Mouse (Mus musculus): Measurements from ENCODE around the gene Helb. TPM values are rescaled to one million over a fixed set of nuclear protein-coding genes. Genes with fewer than 3 reads are reported as not detected.

The Helb gene
- polyA plus RNA-seq, 1 experiment from 2014 or later, result 7.7 TPM

DNA sequence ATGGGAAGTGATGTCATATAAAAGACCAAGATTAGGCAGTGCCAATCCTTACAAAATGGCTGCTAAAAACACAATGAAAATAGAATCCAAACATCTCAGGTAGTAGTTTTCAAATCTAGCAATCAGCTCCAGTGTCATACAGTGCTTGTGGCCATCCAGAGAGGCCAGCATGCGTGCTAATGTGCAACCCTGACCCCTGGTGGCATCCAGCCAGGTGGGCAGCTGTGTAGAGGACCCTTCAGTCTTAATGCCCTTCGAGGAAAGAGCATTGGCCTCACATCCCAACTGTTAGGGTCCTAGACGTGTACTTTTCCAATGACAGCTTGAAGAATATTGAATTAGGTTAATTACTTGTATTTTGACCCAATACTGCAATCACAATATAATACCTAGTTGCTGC lies 34.9 kb downstream of the Helb start:
- no peak overlapping the region for H3K27ac ChIP-seq
- WGBS, result 78% methylated on average over 3 of the region's 3 CpGs
- H3K27me3 ChIP-seq, result no peaks in the 10 kb centered on the region
- no peaks in the 10 kb centered on the region for H3K9me3 ChIP-seq
- no peak overlapping the region for H3K4me2 ChIP-seq
- H3K9ac ChIP-seq, result no peak overlapping the region
- H3K4me3 ChIP-seq, result no peak overlapping the region
- no peak for ATAC-seq (ENCODE audit: insufficient number of reproducible peaks, low FRiP score, low TSS enrichment, low read depth)
- H3K4me1 ChIP-seq, result no peaks in the 10 kb centered on the region
- peaks cover 11% of the 10 kb centered on the region; the same call in 1 of the 2 replicates for H3K36me3 ChIP-seq

DNA sequence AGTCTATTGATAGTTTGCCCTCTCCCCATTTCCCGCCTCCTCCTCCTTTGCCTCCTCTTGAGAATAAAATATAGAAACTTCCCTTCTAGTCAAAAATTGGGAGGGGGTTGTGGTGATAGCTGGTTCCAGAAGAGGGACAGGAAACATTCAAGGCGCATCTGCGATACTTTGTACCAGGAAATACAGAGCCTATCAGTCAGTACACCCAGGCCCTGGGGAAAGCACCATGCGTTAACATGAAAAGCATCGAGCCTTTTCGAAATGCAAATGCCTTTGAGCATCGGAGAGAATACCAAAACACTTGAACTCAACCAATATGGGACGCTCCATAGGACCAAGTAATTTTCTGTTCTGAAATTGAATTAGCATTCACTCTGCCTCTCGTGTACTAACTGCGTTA lies 46.5 kb downstream of the Helb start:
- no peak overlapping the region for H3K4me2 ChIP-seq
- no peak for ATAC-seq (ENCODE audit: insufficient number of reproducible peaks, low FRiP score, low TSS enrichment, low read depth)
- H3K9ac ChIP-seq, result no peak overlapping the region
- H3K27ac ChIP-seq, result no peak overlapping the region
- H3K36me3 ChIP-seq, result 0 out of 2 replicates have a peak, but pooled peaks cover 2% of the 10 kb centered on the region
- no peak overlapping the region for H3K4me3 ChIP-seq
- H3K9me3 ChIP-seq, result no peaks in the 10 kb centered on the region
- 94% methylated on average over 10 of the region's 10 CpGs for WGBS
- H3K4me1 ChIP-seq, result no peaks in the 10 kb centered on the region
- no peaks in the 10 kb centered on the region for H3K27me3 ChIP-seq

DNA sequence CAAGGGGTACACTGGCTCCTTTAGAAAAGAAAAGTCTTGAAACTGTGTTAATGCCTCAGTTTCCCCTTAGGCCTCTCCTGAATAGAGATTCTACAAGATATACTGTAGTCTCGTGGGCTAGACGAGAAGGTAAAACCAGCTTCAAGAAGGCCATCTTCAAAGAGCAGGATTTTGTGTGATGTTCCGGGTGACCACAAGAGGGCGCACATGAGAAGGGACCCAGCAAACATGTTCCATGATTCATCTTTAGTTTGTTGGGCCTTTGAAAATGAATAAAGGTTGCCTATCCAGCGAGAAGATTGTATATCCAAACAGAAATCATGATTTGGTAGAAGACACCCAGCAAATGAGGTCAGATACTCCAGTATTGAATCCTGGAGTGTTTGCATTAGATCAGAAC lies 48.4 kb downstream of the Helb start:
- WGBS, result 25% methylated on average over 5 of the region's 5 CpGs
- Histone ChIP-seq H3K4me3 (no peak overlapping the region), H3K9ac (no peak overlapping the region), H3K27me3 (no peaks in the 10 kb centered on the region), H3K36me3 (0 out of 2 replicates have a peak, but pooled peaks cover 2% of the 10 kb centered on the region), H3K27ac (no peak overlapping the region), H3K4me2 (no peak overlapping the region), H3K9me3 (no peaks in the 10 kb centered on the region), H3K4me1 (no peaks in the 10 kb centered on the region)
- no peak for ATAC-seq (ENCODE audit: insufficient number of reproducible peaks, low FRiP score, low TSS enrichment, low read depth)

GRCm38 (mm10) chr10:120061238-120062130 lies 51.3 kb downstream of the Helb start:
- Histone ChIP-seq H3K27ac (no peak overlapping the region), H3K4me2 (no peak overlapping the region), H3K9me3 (no peaks in the 10 kb centered on the region), H3K27me3 (no peaks in the 10 kb centered on the region), H3K9ac (no peak overlapping the region), H3K4me1 (no peaks in the 10 kb centered on the region), H3K4me3 (no peak overlapping the region), H3K36me3 (0 out of 2 replicates have a peak, but pooled peaks cover 2% of the 10 kb centered on the region)
- no peak for ATAC-seq (ENCODE audit: insufficient number of reproducible peaks, low FRiP score, low TSS enrichment, low read depth)
- 82% methylated on average over 24 of the region's 24 CpGs for WGBS

- 0 out of 2 replicates have a peak, but pooled peaks cover 2% of the 10 kb centered on the region for H3K36me3 ChIP-seq
- 88% methylated on average over 10 of the region's 10 CpGs for WGBS
- ATAC-seq (ENCODE audit: insufficient number of reproducible peaks, low FRiP score, low TSS enrichment, low read depth), result no peak
- no peak overlapping the region for H3K9ac ChIP-seq
- no peaks in the 10 kb centered on the region for H3K4me1 ChIP-seq
- H3K27me3 ChIP-seq, result no peaks in the 10 kb centered on the region
- H3K4me3 ChIP-seq, result no peak overlapping the region
- H3K4me2 ChIP-seq, result no peak overlapping the region
- no peak overlapping the region for H3K27ac ChIP-seq
- no peaks in the 10 kb centered on the region for H3K9me3 ChIP-seq
Observed at GRCm38 (mm10) chr10:120060579-120061237, 52.1 kb downstream of the Helb start.

GRCm38 (mm10) chr10:120044714-120045234 lies 68.0 kb downstream of the Helb start:
- Histone ChIP-seq H3K4me2 (no peak overlapping the region), H3K36me3 (no peaks in the 10 kb centered on the region; the same call in 1 of the 2 replicates), H3K4me3 (no peak overlapping the region), H3K4me1 (no peaks in the 10 kb centered on the region), H3K9ac (no peak overlapping the region), H3K27ac (no peak overlapping the region), H3K9me3 (no peaks in the 10 kb centered on the region), H3K27me3 (no peaks in the 10 kb centered on the region)
- ATAC-seq (ENCODE audit: insufficient number of reproducible peaks, low FRiP score, low TSS enrichment, low read depth), result no peak
- 78% methylated on average over 2 of the region's 2 CpGs for WGBS

- no peak for ATAC-seq (ENCODE audit: insufficient number of reproducible peaks, low FRiP score, low TSS enrichment, low read depth)
- Histone ChIP-seq H3K9ac (no peak overlapping the region), H3K4me1 (no peaks in the 10 kb centered on the region), H3K4me3 (no peak overlapping the region), H3K36me3 (no peaks in the 10 kb centered on the region), H3K27ac (no peak overlapping the region), H3K4me2 (no peak overlapping the region), H3K27me3 (no peaks in the 10 kb centered on the region), H3K9me3 (no peaks in the 10 kb centered on the region)
- WGBS, result 66% methylated on average over 6 of the region's 6 CpGs
Observed at GRCm38 (mm10) chr10:120044237-120044636, 68.5 kb downstream of the Helb start.

- Histone ChIP-seq H3K27ac (no peak overlapping the region), H3K27me3 (no peaks in the 10 kb centered on the region), H3K4me2 (no peak overlapping the region), H3K4me1 (no peaks in the 10 kb centered on the region), H3K9ac (no peak overlapping the region), H3K4me3 (no peak overlapping the region), H3K9me3 (no peaks in the 10 kb centered on the region), H3K36me3 (no peaks in the 10 kb centered on the region)
- 95% methylated on average over 5 of the region's 5 CpGs for WGBS
- ATAC-seq (ENCODE audit: insufficient number of reproducible peaks, low FRiP score, low TSS enrichment, low read depth), result no peak
Observed at GRCm38 (mm10) chr10:120038194-120038593, 74.6 kb downstream of the Helb start.

- Histone ChIP-seq H3K9ac (no peak overlapping the region), H3K27ac (no peak overlapping the region), H3K9me3 (no peaks in the 10 kb centered on the region), H3K4me2 (no peak overlapping the region), H3K36me3 (no peaks in the 10 kb centered on the region), H3K27me3 (no peaks in the 10 kb centered on the region), H3K4me1 (no peaks in the 10 kb centered on the region), H3K4me3 (no peak overlapping the region)
- no peak for ATAC-seq (ENCODE audit: insufficient number of reproducible peaks, low FRiP score, low TSS enrichment, low read depth)
- 79% methylated on average over 6 of the region's 6 CpGs for WGBS
Observed at GRCm38 (mm10) chr10:120035824-120036223, 77.0 kb downstream of the Helb start.

GRCm38 (mm10) chr10:120035211-120035733 lies 77.5 kb downstream of the Helb start:
- Histone ChIP-seq H3K36me3 (no peaks in the 10 kb centered on the region), H3K4me1 (no peaks in the 10 kb centered on the region), H3K4me2 (no peak overlapping the region), H3K9ac (no peak overlapping the region), H3K27me3 (no peaks in the 10 kb centered on the region), H3K9me3 (no peaks in the 10 kb centered on the region), H3K4me3 (no peak overlapping the region), H3K27ac (no peak overlapping the region)
- ATAC-seq (ENCODE audit: insufficient number of reproducible peaks, low FRiP score, low TSS enrichment, low read depth), result no peak
- 62% methylated on average over 15 of the region's 15 CpGs for WGBS

DNA sequence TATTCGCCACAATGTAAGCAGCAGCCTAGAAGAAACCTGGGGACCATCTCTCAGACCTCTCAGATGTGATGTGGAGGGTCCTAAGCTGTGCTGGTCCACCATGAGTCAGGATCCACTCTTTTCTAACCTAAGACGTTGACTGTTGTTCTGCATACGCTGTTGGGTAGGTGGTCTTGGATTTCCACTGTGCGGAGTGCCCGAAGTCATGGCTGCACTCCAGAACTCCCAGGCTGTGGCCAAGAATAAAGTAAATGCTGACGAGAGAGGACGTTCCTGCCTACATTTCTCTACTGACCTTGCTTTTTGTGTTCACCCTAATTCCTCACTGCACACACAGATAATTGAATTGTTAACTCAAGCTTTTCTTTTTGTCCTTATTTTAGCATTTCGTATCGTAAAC lies 78.9 kb downstream of the Helb start:
- 54% methylated on average over 9 of the region's 9 CpGs for WGBS
- Histone ChIP-seq H3K27me3 (no peaks in the 10 kb centered on the region), H3K4me1 (no peaks in the 10 kb centered on the region), H3K9me3 (no peaks in the 10 kb centered on the region), H3K27ac (no peak overlapping the region), H3K9ac (no peak overlapping the region), H3K36me3 (no peaks in the 10 kb centered on the region), H3K4me3 (no peak overlapping the region), H3K4me2 (no peak overlapping the region)
- ATAC-seq (ENCODE audit: insufficient number of reproducible peaks, low FRiP score, low TSS enrichment, low read depth), result no peak

Data from limb, embryonic 15.5 days (tissue).